Mouse (Mus musculus): ENCODE results near the gene Esr2. TPM values are rescaled to one million over a fixed set of nuclear protein-coding genes. Genes with fewer than 3 reads are reported as not detected.
"Not testable (repeated sequence)": the region's sequence is repeated elsewhere in the genome, so short reads cannot be mapped to it uniquely, and the experiment has no call there.

Gene Esr2
- total RNA-seq, 2 experiments from 2014 or later = 0.18 to 0.27 TPM

DNA sequence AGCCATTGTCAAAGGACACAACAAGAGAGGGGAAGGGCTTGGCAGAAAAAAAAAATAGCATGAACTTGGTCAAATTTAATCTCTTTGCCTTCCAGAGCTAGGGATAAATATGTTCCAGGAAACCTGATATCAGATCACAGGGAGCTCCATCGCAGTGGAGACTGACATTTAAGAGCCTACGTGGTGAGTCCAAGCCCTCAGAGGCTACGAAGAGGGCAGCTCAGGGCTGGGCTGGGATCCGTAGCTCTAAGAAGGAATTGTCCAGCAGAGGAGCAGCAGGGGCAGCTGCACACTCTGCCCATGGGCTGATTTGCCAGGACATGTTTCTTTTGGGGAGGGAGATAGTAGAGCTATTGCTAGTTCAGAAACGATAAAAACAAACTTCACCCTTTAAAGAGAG is 11.4 kb downstream of the Esr2 start:
- DNase-seq (ENCODE audit: low spot score in 2 of 2) = no peak

DNA sequence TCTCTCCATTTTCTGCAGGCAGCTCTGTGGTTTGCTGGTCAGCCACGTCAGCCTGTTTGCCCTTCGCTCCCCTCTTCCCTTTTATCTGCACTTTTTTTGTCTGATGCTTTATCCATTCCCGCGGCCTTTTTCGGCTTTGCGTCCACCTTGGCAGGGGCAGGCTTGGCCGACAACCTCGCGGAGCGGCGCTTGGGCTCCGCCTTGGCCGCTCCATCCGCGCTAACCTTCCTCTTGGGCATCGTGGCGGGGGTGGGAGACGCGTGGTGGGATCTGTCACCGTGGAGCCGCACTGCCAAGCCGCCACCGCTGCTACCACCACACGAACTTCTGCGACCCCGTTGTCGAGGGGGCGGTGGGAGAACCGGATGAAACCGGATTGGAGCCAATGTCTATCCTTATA is 24.7 kb downstream of the Esr2 start:
- not testable (repeated sequence) for DNase-seq (ENCODE audit: low spot score in 2 of 2)

- no peak for DNase-seq (ENCODE audit: low spot score in 2 of 2)
Measured at GRCm38 (mm10) chr12:76136701-76137100, 40.4 kb downstream of the Esr2 start.

- DNase-seq (ENCODE audit: low spot score in 2 of 2) = not testable (repeated sequence)
Measured at GRCm38 (mm10) chr12:76133081-76133480, 44.0 kb downstream of the Esr2 start.

GRCm38 (mm10) chr12:76132591-76132990 is 44.5 kb downstream of the Esr2 start:
- DNase-seq (ENCODE audit: low spot score in 2 of 2) = no peak

DNA sequence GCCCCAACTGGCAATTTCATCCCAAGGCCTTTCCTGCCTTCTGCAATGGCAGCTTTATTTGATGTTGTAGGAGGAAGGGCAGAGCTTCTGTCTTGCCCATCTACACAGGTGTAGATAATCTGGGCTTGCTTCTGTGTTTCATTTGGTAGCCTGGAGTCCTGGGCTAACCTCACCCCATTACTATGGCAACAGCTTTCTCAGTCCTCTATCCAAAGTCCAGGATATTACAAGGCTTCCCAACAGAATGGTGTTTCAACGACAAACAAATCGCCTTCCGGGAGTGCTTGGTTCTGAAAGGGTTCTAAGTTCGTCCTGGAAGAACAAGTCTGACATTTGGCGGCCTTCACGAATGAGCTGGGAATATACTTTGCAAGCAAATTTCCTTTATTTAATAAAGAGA is 46.2 kb downstream of the Esr2 start:
- no peak for DNase-seq (ENCODE audit: low spot score in 2 of 2)

- no peak for DNase-seq (ENCODE audit: low spot score in 2 of 2)
Measured at GRCm38 (mm10) chr12:76130281-76130680, 46.8 kb downstream of the Esr2 start.

GRCm38 (mm10) chr12:76128831-76129230 is 48.2 kb downstream of the Esr2 start:
- DNase-seq (ENCODE audit: low spot score in 2 of 2) = no peak

GRCm38 (mm10) chr12:76128306-76128705 is 48.8 kb downstream of the Esr2 start:
- no peak for DNase-seq (ENCODE audit: low spot score in 2 of 2)

DNA sequence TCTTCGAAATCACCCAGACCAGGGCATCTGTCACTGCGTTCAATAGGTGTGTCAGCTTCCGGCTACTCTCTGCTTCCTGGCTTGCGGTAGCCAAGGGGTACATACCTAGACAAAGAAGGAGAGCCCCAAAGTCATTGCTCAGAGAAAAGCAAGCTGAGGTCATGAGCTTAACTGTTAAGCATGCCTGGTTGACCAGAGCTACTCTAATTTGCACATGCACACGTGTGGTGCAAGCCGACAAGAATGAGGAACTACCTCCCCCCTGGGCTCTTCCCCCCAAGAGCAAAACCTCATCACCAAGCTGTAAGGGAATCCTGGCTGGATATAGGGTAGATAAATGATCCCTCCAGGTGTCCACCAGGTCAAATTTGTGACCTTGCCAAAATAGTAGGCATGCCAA is 53.8 kb downstream of the Esr2 start:
- no peak for DNase-seq (ENCODE audit: low spot score in 2 of 2)

- DNase-seq (ENCODE audit: low spot score in 2 of 2) = peak in 1 of 2 experiments; percentile 18
Measured at GRCm38 (mm10) chr12:76117632-76118153, 59.4 kb downstream of the Esr2 start.

- DNase-seq (ENCODE audit: low spot score in 2 of 2) = no peak
Measured at GRCm38 (mm10) chr12:76116577-76116976, 60.5 kb downstream of the Esr2 start.

GRCm38 (mm10) chr12:76111046-76111445 is 66.0 kb downstream of the Esr2 start:
- no peak for DNase-seq (ENCODE audit: low spot score in 2 of 2)

DNA sequence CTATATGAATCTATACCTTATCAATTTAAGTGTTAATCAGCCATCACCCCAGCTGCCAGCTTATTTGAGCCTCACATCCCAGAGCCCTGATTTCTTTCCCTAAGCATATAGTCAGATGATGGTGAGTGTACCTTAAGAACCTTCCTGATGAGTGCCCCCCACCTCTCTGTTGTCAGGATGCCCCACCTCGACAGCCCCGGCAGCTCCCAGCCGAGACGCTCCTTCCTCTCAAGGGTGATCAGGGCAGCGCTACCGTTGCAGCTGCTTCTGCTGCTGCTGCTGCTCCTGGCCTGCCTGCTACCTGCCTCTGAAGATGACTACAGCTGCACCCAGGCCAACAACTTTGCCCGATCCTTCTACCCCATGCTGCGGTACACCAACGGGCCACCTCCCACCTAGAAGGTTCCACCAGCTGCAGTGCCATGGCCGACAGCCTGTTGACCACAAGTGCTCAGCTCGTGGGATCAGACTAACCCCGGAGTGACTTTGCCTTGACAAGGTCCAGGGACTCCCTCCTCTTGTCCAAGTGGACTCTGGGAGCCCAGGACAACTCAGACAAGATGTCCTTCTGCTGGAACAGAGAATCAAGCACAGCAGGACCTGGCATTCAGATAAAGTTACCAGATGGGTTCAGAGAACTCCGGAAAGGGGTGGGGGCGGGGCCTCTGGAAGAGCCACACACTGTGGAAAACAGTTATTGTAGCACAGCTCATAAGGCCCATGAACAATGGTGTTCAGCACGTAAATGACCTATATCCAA is 67.2 kb downstream of the Esr2 start:
- DNase-seq (ENCODE audit: low spot score in 2 of 2) = no peak

DNA sequence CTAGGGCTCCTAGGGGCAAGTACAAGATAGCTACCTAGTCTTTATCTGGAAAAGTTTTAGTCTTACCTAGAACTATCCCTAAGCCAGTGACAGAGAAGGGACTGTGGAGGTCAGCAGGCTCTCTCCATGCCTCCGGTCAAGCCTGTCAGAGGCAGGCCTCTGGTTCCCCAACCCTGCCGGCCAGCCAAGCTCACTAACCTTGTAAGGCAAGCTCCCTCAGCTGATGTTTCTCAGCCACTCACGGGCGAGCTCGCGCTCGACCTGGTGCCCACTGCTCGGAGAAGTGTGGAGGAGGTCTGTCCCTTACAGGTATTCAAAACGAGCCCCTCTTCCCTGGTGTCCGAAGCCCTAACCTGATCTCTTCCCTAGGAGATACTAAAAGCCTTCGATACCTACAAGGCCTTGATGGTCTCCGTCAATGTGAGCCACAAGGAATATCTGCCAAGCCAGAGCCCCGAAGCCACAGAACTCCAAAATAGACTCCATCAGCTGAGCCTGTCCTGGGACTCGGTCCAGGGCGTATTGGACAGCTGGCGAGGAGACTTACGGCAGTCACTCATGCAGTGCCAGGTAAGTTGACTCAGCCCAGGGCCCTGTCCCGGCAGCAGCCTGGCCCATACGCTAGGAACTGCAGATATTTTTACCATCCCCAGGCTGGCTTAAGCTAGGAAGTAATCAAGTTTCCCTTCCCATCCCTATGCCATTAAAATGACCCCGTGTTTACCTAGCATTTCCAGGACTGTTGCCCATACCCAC is 72.3 kb downstream of the Esr2 start:
- DNase-seq (ENCODE audit: low spot score in 2 of 2) = no peak

DNA sequence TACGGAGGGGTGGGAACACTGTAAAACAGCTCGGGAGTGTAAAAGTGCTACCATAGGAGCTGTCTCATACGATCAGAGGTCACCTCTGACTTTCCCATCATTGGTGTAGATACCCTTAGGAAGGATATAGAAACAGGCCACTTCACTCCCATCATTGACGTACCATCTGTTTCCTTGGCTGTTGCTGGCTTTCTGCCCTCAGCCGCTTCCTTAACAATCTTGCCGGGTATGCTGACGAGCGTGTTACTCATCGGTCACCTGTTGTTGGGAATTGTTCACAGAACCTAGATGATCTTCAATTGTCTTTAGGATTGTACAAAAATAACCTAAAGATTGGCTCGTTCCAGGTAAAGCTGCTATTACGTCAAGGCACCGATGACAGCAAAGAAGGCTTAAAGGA is 74.4 kb downstream of the Esr2 start:
- peak; percentile 37 to 49 for DNase-seq (ENCODE audit: low spot score in 2 of 2)

DNA sequence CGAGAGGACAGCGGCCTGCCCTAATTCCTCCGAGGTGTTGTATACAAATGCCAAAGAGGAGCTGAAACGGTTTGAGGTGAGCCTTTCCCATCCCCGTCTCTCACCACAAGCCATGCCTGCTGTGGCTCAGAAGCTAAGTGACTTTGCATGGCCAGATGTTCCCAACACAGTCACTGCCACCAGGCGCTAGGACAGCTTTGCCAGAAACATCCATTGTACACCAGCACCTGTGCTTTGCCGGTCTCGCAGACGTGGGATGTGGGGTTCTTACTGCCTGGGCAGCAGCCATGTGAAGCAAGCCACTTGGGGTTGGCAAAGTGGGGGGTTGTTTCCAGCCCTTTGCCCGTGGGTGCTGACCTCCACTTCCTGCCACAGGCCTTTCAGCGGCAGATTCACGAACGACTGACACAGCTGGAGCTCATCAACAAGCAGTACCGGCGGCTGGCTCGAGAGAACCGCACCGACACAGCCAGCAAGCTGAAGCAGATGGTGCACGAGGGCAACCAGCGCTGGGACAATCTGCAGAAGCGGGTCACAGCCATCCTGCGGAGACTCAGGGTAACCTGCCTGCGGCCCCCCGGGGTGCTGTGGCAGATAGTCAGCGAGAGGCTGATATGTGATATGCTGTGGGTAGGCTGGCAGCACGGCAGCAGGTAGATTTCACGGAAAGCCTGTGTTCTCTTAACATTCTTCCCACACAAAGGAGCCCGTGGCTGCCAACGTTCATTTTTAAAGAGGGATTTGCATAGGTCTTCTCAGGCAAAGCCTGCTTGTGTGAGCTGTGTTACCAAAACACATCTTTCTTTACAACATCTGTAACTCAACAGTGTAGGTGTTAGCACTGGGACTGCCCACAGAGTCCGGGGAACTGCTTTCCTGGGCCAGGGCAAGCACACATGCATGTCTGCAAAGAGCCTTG is 81.7 kb downstream of the Esr2 start:
- peak in 1 of 2 experiments; percentile 22 for DNase-seq (ENCODE audit: low spot score in 2 of 2)

DNA sequence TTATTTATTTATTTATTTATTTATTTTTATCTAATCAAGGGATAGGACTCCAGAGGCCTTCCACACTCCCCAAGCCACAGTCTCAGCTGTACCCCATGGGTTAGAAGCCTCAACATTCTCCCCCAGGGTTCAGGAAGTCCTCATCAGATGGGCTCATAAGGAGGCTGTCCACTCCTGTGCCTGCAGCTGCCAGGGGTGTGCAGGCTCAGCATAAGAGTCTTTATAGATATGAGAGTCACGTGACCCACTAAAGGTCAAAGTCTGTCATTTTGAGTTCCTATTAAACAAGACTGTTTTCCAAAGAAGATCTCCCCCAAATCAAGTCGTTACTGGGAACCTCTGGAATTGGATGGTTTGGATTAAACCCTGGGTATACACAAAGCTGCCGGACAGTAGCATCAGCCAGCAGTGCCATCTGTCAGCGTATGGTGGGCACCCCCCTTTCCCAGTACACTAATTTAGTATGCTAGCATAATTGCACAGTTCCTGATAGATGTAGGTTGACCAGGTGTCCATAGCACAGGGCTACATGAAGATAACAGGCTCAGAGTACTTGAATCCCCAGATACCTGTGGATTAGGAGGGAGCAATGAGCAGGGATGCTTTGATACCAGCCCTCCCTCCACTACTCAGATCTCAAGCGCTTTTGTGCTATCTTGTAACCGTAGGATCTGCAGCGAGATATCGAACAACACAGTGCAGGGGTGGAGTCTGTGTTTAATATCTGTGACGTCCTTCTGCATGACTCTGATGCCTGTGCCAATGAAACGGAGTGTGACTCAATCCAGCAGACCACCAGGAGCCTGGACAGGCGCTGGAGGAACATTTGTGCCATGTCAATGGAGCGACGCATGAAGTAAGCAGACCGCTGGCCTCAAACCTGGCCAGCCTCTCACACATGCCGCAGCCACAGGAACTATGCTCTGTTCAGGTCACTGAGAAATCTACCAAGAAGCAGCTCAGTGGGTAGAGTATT is 83.2 kb downstream of the Esr2 start:
- DNase-seq (ENCODE audit: low spot score in 2 of 2) = no peak

GRCm38 (mm10) chr12:76092789-76093466 is 84.1 kb downstream of the Esr2 start:
- DNase-seq (ENCODE audit: low spot score in 2 of 2) = no peak
